Mouse (Mus musculus) activated CD4-positive, CD25-positive, alpha-beta regulatory T cell, adult 4 months (primary cell): Measurements from ENCODE around the gene Tmem120b. TPM values are rescaled to one million over a fixed set of nuclear protein-coding genes. Genes with fewer than 3 reads are reported as not detected.

Source experiments
- ATAC-seq: one replicate; pipeline ENCODE4 v1.8.0; 2017
- polyA plus RNA-seq, 2 experiments: library from polyadenylated mRNA; unstranded; fragments of 100-300 nt; shearing (Covaris generic); gene quantifications; one replicate each; pipeline ENCODE4 v1.2.1; 2017

Tmem120b gene
- polyA plus RNA-seq, 2 experiments from 2014 or later, result 2.2 to 2.3 TPM

DNA sequence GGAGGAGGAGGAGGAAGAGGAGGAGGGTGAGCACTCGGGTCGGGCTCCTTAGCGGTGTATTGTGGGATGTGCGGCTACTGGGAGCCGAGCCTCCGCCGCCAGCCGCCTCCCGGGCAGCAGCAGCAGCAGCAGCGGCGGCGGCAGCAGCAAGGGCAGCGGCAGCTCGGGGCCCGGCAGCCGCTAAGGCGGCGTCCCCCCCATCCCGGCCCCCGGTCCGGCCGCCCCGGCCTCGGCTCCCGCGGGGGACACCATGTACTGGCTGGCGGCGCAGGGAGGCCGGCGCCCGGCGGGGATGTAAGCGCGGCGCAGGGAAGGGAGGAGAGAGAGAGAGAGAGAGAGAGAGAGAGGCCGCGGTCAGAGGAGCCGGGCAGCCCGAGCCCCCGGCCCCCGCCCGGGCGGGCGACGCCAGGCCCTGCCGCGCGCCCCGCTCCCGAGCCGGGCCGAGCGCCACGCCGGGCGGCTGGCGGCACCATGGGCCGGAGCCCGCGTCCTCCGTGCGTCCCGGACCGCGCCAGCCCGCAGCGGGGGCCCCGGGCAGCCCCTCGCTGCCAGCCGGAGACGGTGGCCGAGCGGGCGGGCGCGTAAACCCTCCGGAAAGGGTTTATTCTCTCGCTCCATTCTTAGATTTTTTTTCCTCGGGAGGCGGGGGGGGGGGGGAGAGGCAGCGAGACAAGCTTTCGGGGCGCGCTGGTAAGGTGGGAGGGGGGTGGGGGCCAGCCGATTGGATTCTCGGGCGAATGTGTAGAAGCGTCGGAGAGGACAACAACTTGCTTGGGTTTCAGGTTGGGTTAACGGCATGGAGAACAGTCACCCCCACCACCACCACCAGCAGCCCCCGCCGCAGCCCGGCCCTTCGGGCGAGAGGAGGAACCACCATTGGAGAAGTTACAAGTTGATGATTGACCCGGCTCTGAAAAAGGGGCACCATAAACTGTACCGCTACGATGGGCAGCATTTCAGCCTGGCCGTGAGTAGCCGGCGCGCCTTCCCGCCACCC lies 74.2 kb downstream of the Tmem120b start, which contains the start of gene Setd1b:
Setd1b (plus strand) TSS at position 33 of the 997 bp plus-strand sequence.
- ATAC-seq, result no peak

DNA sequence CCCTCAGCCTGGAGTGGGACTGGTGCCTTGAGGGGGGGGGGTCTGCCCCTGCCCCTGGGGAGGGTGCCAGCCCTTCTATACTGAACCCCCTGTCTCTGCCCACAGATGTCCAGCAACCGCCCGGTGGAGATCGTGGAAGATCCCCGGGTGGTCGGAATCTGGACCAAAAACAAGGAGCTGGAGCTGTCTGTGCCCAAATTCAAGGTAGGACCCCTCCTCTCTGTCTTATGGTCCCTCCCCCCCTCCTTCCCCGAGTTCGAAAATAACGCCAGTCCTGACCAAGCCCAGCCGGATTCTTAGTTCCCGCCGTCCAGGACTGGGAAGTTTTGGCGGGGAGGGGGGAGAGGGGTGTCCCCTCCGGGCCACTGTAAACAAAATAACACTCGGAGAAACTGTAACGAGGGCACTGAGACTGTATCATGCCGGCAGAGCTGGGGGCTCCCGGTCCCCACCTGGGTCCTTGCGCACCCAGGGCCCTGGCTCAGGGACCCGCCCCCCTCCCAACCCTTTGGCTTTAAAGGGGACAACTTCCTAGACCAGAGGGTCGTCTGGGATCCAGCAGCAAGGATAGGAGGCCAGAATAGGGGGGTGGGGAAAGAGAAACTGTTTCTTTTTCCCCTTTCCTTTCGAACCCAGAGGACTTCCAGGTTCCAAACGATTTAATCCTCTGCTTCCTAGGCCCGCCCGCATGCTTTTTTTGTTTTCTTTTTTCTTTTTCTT lies 75.2 kb downstream of the Tmem120b start:
- no peak for ATAC-seq

- no peak for ATAC-seq
Measured at GRCm38 (mm10) chr5:123143971-123144745, 75.9 kb downstream of the Tmem120b start.

DNA sequence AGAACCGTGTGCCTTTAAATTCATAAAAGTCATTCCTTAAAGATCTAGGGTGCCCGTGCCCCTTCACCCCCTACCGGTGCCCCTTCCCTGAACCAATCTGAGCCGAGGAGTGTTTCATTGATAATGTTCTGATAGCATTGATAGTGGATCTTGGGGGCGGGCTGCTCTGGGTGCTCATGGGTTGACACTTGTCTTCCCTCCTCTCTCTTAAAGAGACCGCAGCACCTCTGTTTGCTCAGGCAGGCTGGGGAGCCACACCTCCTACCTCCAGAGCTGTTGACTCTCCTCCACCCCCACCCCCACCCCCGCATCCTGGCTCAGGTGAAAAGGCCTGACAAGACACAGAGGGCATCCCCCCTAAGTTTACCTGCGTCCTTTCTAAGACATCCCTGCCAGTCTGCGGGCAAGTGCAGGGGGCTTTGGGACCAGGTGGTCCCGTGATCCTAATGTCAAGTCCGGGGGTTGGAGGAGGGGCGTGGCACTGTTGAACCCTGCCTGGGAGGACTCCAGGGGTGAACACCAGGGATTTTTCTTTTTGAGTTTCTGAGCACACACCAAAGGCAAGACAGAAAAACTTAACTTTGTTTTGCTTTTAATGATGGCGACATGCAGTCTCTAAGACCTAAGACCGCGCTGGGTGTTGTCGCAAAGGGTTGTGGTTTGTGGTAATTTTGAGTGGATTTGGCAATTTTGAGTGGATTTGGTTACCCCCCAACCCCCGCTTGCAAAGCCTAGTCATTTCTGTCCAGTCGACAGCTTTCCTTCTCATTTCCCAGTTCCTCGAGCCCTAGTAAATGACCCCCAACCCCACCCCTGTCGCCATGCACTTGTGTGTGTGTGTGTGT lies 76.8 kb downstream of the Tmem120b start:
- ATAC-seq, result no peak

- ATAC-seq, result no peak
Measured at GRCm38 (mm10) chr5:123146357-123146756, 78.1 kb downstream of the Tmem120b start.

DNA sequence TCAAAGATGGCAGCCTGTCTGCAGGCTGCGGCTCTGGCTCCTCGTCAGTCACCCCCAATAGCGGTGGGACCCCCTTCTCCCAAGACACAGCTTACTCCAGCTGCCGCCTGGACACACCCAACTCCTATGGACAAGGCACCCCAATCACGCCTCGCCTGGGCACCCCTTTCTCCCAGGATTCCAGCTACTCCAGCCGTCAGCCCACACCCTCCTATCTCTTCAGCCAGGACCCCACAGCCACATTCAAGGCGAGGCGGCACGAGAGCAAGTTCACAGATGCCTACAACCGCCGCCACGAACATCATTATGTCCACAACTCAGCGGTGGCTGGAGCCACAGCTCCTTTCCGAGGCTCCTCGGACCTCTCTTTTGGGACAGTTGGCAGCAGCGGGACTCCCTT lies 79.4 kb downstream of the Tmem120b start:
- no peak for ATAC-seq

GRCm38 (mm10) chr5:123148073-123148722 lies 80.0 kb downstream of the Tmem120b start:
- no peak for ATAC-seq

- ATAC-seq, result peak; percentile 49
Measured at GRCm38 (mm10) chr5:123149451-123150400, 81.5 kb downstream of the Tmem120b start.

GRCm38 (mm10) chr5:123150641-123151040 lies 82.4 kb downstream of the Tmem120b start:
- ATAC-seq, result peak; percentile 69

DNA sequence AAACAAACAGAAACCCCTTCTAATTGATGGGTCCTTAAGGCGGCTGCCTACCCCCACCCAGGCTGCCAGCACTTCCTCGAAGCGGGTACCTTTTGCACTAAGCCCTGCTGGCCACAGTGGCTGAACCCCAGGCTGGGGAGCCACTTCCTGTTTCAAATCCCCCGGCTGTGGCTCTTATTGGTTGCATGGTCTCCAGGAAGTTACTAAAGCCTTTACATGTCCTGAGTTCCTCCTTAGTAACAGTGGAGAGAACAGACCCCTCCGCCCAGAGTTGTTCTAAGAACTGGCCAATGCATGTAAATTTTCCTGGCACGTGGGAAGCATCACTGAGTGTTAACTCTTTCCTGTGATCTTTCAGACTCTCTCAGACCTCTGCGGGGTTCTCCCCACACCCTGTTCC lies 82.9 kb downstream of the Tmem120b start:
- ATAC-seq, result peak; percentile 76

DNA sequence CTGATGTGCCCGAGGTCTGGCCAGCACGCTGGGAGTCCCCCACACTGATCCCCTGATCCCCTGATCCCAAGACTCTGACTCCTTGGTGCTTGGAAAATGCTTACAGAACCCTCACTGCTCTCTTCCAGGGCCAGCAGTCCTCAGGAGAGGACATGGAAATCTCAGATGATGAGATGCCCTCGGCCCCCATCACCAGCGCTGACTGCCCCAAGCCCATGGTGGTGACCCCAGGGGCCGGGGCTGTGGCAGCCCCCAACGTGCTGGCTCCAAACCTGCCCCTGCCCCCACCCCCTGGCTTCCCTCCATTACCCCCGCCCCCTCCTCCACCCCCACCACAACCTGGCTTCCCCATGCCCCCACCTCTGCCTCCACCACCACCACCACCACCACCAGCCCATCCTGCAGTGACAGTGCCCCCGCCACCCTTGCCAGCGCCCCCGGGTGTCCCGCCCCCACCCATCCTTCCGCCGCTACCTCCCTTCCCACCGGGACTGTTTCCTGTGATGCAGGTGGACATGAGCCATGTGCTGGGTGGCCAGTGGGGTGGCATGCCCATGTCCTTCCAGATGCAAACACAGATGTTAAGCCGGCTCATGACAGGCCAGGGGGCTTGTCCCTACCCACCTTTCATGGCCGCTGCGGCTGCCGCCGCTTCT lies 83.6 kb downstream of the Tmem120b start:
- ATAC-seq, result no peak

DNA sequence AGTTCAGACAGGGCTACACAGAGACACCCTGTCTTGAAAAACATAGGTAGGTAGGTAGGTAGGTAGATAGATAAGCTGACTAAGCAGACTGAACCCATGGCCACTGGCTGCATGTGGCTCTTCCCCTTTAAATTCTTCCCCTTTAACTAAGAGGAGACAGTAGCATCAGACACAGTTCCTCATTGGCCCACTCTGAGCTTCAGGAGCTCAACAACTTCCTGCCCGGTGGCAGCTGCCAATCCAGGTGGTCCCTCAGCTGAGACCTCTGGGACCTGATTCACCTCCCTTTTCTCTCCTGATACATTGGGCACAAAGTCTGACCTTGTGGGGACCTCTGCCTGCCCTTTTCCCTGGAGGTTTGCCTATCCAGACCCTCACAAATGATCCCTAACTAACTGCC lies 84.7 kb downstream of the Tmem120b start:
- ATAC-seq, result no peak

DNA sequence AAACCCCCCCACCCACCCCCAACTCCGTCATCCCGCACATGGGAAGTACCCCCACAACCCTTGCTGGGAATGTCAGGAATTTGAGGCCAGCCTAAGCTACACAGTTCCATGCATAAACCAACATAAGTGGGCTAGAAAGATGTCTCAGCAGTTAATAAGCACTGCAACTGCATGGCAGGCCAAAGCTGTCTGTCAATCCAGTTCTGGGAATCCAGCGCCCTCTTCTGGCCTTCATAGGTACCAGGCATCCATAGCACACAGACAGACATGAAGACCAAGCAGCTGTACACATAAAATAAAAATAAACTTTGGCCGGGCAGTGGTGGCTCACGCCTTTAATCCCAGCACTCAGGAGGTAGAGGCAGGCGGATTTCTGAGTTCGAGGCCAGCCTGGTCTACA lies 87.2 kb downstream of the Tmem120b start:
- no peak for ATAC-seq

- ATAC-seq, result no peak
Measured at GRCm38 (mm10) chr5:123156763-123157162, 88.5 kb downstream of the Tmem120b start.

GRCm38 (mm10) chr5:123157972-123158371 lies 89.8 kb downstream of the Tmem120b start:
- no peak for ATAC-seq

- ATAC-seq, result no peak
Measured at GRCm38 (mm10) chr5:123159446-123159845, 91.2 kb downstream of the Tmem120b start.

DNA sequence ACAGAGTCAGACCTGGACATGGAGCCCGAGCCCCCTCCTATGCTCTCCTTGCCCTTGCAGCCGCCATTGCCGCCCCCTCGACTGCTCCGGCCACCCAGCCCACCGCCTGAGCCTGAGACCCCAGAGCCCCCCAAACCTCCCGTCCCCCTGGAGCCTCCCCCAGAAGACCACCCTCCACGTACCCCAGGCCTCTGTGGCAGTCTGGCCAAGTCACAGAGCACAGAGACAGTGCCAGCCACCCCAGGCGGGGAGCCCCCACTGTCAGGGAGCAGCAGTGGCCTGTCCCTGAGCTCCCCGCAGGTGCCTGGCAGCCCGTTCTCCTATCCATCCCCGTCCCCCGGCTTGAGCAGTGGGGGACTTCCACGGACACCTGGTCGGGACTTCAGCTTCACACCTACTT lies 91.7 kb downstream of the Tmem120b start:
- ATAC-seq, result no peak

- ATAC-seq, result no peak
Measured at GRCm38 (mm10) chr5:123160341-123160740, 92.1 kb downstream of the Tmem120b start.

- ATAC-seq, result no peak
Measured at GRCm38 (mm10) chr5:123162942-123163341, 94.7 kb downstream of the Tmem120b start.
